Mouse (Mus musculus): ENCODE results near the gene Atp1a2. TPM values are rescaled to one million over a fixed set of nuclear protein-coding genes. Genes with fewer than 3 reads are reported as not detected.

The Atp1a2 gene
- polyA plus RNA-seq, 2 experiments = 1.8 to 11.3 TPM

- Histone ChIP-seq H3K9me3 (ENCODE audit: control insufficient read depth, low read length) (no peaks in the 10 kb centered on the region), H3K4me1 (ENCODE audit: control insufficient read depth, insufficient read depth, low read length) (no peaks in the 10 kb centered on the region), H3K36me3 (ENCODE audit: control insufficient read depth, insufficient read depth, low read length) (no peaks in the 10 kb centered on the region), H3K27me3 (ENCODE audit: control insufficient read depth, insufficient read depth, low read length) (no peaks in the 10 kb centered on the region), H3K4me2 (replicated peaks; ENCODE audit: low read depth, low read length, severe bottlenecking) (no peak overlapping the region), H3K9ac (ENCODE audit: low read depth, low read length, severe bottlenecking) (no peak overlapping the region), H3K27ac (replicated peaks; ENCODE audit: low read depth, low read length) (no peak overlapping the region), H3K4me3 (replicated peaks; ENCODE audit: low read length) (no peak overlapping the region)
- TF ChIP-seq POLR2A (IDR thresholded peaks at IDR 0.05; ENCODE audit: borderline replicate concordance, extremely low read depth, insufficient read depth, insufficient read length) = no peak
- DNase-seq (ENCODE audit: low spot score) = no peak
- WGBS = 96% methylated on average over 6 of the region's 6 CpGs
- no peak for ATAC-seq (ENCODE audit: low FRiP score, low read depth)
Observed at GRCm38 (mm10) chr1:172283073-172283472, 14.8 kb downstream of the Atp1a2 start.

GRCm38 (mm10) chr1:172281522-172282254 lies 16.2 kb downstream of the Atp1a2 start:
- WGBS = 79% methylated on average over 10 of the region's 10 CpGs
- no peak for TF ChIP-seq POLR2A (IDR thresholded peaks at IDR 0.05; ENCODE audit: borderline replicate concordance, extremely low read depth, insufficient read depth, insufficient read length)
- Histone ChIP-seq H3K4me1 (ENCODE audit: control insufficient read depth, insufficient read depth, low read length) (no peaks in the 10 kb centered on the region), H3K9ac (ENCODE audit: low read depth, low read length, severe bottlenecking) (no peak overlapping the region), H3K9me3 (ENCODE audit: control insufficient read depth, low read length) (no peaks in the 10 kb centered on the region), H3K27ac (replicated peaks; ENCODE audit: low read depth, low read length) (no peak overlapping the region), H3K36me3 (ENCODE audit: control insufficient read depth, insufficient read depth, low read length) (no peaks in the 10 kb centered on the region), H3K4me3 (replicated peaks; ENCODE audit: low read length) (no peak overlapping the region), H3K4me2 (replicated peaks; ENCODE audit: low read depth, low read length, severe bottlenecking) (no peak overlapping the region), H3K27me3 (ENCODE audit: control insufficient read depth, insufficient read depth, low read length) (no peaks in the 10 kb centered on the region)
- no peak for ATAC-seq (ENCODE audit: low FRiP score, low read depth)
- no peak for DNase-seq (ENCODE audit: low spot score)

- Histone ChIP-seq H3K4me3 (replicated peaks; ENCODE audit: low read length) (no peak overlapping the region), H3K9ac (ENCODE audit: low read depth, low read length, severe bottlenecking) (no peak overlapping the region), H3K4me1 (ENCODE audit: control insufficient read depth, insufficient read depth, low read length) (no peaks in the 10 kb centered on the region), H3K9me3 (ENCODE audit: control insufficient read depth, low read length) (no peaks in the 10 kb centered on the region), H3K27me3 (ENCODE audit: control insufficient read depth, insufficient read depth, low read length) (no peaks in the 10 kb centered on the region), H3K27ac (replicated peaks; ENCODE audit: low read depth, low read length) (no peak overlapping the region), H3K36me3 (ENCODE audit: control insufficient read depth, insufficient read depth, low read length) (no peaks in the 10 kb centered on the region), H3K4me2 (replicated peaks; ENCODE audit: low read depth, low read length, severe bottlenecking) (no peak overlapping the region)
- no peak for ATAC-seq (ENCODE audit: low FRiP score, low read depth)
- no peak for DNase-seq (ENCODE audit: low spot score)
- TF ChIP-seq POLR2A (IDR thresholded peaks at IDR 0.05; ENCODE audit: borderline replicate concordance, extremely low read depth, insufficient read depth, insufficient read length) = no peak
- WGBS = 85% methylated on average over 16 of the region's 16 CpGs
Observed at GRCm38 (mm10) chr1:172279768-172280509, 17.9 kb downstream of the Atp1a2 start.

GRCm38 (mm10) chr1:172278328-172278727 lies 19.5 kb downstream of the Atp1a2 start:
- no peak for TF ChIP-seq POLR2A (IDR thresholded peaks at IDR 0.05; ENCODE audit: borderline replicate concordance, extremely low read depth, insufficient read depth, insufficient read length)
- no peaks in the 10 kb centered on the region for H3K4me1 ChIP-seq (ENCODE audit: control insufficient read depth, insufficient read depth, low read length)
- 92% methylated on average over 13 of the region's 13 CpGs for WGBS
- DNase-seq (ENCODE audit: low spot score) = no peak
- H3K36me3 ChIP-seq (ENCODE audit: control insufficient read depth, insufficient read depth, low read length) = no peaks in the 10 kb centered on the region
- H3K4me2 ChIP-seq (replicated peaks; ENCODE audit: low read depth, low read length, severe bottlenecking) = no peak overlapping the region
- H3K27me3 ChIP-seq (ENCODE audit: control insufficient read depth, insufficient read depth, low read length) = no peaks in the 10 kb centered on the region
- no peak overlapping the region for H3K27ac ChIP-seq (replicated peaks; ENCODE audit: low read depth, low read length)
- H3K4me3 ChIP-seq (replicated peaks; ENCODE audit: low read length) = no peak overlapping the region
- ATAC-seq (ENCODE audit: low FRiP score, low read depth) = no peak
- H3K9me3 ChIP-seq (ENCODE audit: control insufficient read depth, low read length) = no peaks in the 10 kb centered on the region
- no peak overlapping the region for H3K9ac ChIP-seq (ENCODE audit: low read depth, low read length, severe bottlenecking)

- Histone ChIP-seq H3K4me2 (replicated peaks; ENCODE audit: low read depth, low read length, severe bottlenecking) (no peak overlapping the region), H3K9me3 (ENCODE audit: control insufficient read depth, low read length) (no peaks in the 10 kb centered on the region), H3K27ac (replicated peaks; ENCODE audit: low read depth, low read length) (no peak overlapping the region), H3K9ac (ENCODE audit: low read depth, low read length, severe bottlenecking) (no peak overlapping the region), H3K27me3 (ENCODE audit: control insufficient read depth, insufficient read depth, low read length) (no peaks in the 10 kb centered on the region), H3K4me1 (ENCODE audit: control insufficient read depth, insufficient read depth, low read length) (no peaks in the 10 kb centered on the region), H3K4me3 (replicated peaks; ENCODE audit: low read length) (no peak overlapping the region), H3K36me3 (ENCODE audit: control insufficient read depth, insufficient read depth, low read length) (no peaks in the 10 kb centered on the region)
- DNase-seq (ENCODE audit: low spot score) (no peak), ATAC-seq (ENCODE audit: low FRiP score, low read depth) (no peak)
- 69% methylated on average over 3 of the region's 3 CpGs for WGBS
- no peak for TF ChIP-seq POLR2A (IDR thresholded peaks at IDR 0.05; ENCODE audit: borderline replicate concordance, extremely low read depth, insufficient read depth, insufficient read length)
Observed at GRCm38 (mm10) chr1:172277172-172277571, 20.7 kb downstream of the Atp1a2 start.
